Mouse (Mus musculus) G1E (cell line): Measurements from ENCODE around the gene Terf2ip.

Experiments
- CTCF ChIP-seq: IDR thresholded peaks from 2 replicates; pipeline ENCODE4 v1.5.1; 2012; ENCODE audit warnings: low read depth, low read length, inconsistent platforms, mixed read lengths
- GATA1 ChIP-seq: IDR thresholded peaks from 2 replicates; pipeline ENCODE4 v1.6.1; 2012; ENCODE audit warnings: borderline replicate concordance, low read length, inconsistent platforms, mixed read lengths

DNA sequence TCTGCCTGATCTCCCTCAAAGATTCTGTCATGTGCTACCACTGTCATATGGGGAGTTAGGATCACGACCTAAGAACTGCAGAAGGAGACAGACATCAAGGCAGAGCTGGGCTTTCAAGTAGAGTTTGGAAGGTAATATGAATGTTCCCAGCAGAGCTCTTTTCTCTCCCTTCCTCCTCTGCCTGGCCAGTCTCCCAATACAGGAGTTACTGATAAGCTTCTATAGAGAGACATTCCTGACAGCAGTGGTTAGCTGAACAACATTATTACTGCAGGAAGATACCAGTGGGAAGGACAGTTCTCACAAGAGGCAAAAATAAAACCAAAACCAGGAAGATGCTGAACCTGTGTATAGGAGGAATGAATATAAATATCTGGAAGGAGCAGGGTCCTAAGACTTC lies 48.6 kb upstream of the Terf2ip start:
- TF ChIP-seq CTCF (no peak), GATA1 (no peak)
